Mouse (Mus musculus): ENCODE measurements at regions not wholly inside any gene's neighbourhood (a gene's known extent, or its start where the extent isn't known, plus 50 kb on each side); places are given as distances from the start of the nearest gene placed in this dataset.

GRCm38 (mm10) chr17:47277890-47278289 is 90.8 kb upstream of the Mrps10 start:
- Histone ChIP-seq H3K4me2 (replicated peaks; ENCODE audit: low read depth, low read length) (no peak overlapping the region), H3K27ac (ENCODE audit: low read depth, low read length) (no peak overlapping the region), H3K9me3 (ENCODE audit: control insufficient read depth, low read length) (peaks cover 4% of the 10 kb centered on the region; the same call in 1 of the 2 replicates), H3K4me1 (ENCODE audit: control insufficient read depth, insufficient read depth, low read length) (peaks cover 10% of the 10 kb centered on the region; the same call in 1 of the 2 replicates), H3K9ac (ENCODE audit: low read depth, low read length) (no peak overlapping the region), H3K36me3 (ENCODE audit: control insufficient read depth, insufficient read depth, low read length) (no peaks in the 10 kb centered on the region), H3K27me3 (ENCODE audit: control insufficient read depth, insufficient read depth, low read length) (no peaks in the 10 kb centered on the region), H3K4me3 (ENCODE audit: low read length) (no peak overlapping the region)
- 87% methylated on average over 5 of the region's 5 CpGs for WGBS
- no peak for ATAC-seq (ENCODE audit: low FRiP score, low TSS enrichment)

DNA sequence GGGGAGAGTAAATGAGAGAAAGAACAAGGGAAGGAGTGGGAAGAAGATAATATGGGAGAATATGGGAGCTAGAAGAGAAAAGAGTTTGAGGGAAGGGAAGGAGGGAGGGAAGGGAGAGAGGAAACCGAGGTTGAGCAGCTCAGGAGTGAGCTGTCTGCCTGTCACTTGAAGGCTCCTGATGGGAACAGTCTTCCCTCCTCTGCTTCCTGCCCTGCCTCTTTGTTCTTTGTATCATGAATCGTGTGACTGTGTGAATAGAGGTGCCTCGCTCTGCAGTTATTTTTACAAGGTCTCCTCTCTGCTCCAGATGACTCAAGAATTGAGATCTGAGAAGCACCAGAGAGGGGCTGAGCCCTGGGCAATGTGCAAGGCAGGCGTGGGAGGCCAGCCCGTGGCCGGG is 92.0 kb upstream of the Mrps10 start:
- WGBS = 39% methylated on average over 6 of the region's 6 CpGs
- Histone ChIP-seq H3K4me2 (replicated peaks; ENCODE audit: low read depth, low read length) (no peak overlapping the region), H3K9ac (ENCODE audit: low read depth, low read length) (no peak overlapping the region), H3K9me3 (ENCODE audit: control insufficient read depth, low read length) (peaks cover 4% of the 10 kb centered on the region; the same call in 1 of the 2 replicates), H3K4me3 (ENCODE audit: low read length) (no peak overlapping the region), H3K36me3 (ENCODE audit: control insufficient read depth, insufficient read depth, low read length) (no peaks in the 10 kb centered on the region), H3K27ac (ENCODE audit: low read depth, low read length) (peak overlapping the region; percentile 83; the same call in 1 of the 2 replicates), H3K27me3 (ENCODE audit: control insufficient read depth, insufficient read depth, low read length) (no peaks in the 10 kb centered on the region), H3K4me1 (ENCODE audit: control insufficient read depth, insufficient read depth, low read length) (peaks cover 7% of the 10 kb centered on the region; the same call in 1 of the 2 replicates)
- ATAC-seq (ENCODE audit: low FRiP score, low TSS enrichment) = no peak

DNA sequence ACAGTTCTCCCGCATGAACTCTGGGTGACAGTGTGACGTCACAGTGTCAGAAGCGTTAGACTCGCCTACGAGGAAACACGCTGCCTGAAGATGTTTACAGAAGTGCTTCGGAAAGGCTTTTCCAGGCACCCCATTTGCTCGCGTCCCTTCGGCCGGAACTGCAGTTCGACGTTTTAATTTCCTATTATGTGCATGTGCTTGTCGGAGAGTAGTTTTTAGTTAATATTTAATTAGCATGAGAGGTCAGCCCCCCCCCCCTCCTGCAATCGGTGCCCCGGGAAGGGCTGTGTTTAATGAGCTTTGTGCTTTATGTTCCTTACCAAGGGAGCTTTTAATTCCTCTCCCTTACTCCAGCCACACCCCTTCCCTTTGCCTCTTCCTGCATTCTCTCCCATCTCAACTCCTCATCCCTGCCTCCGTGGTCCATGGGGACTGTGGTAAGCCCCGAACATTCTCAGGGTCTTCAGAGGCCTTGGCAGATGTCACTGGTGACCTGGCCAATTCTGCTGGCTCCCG is 92.8 kb upstream of the Mrps10 start:
- no peaks in the 10 kb centered on the region for H3K27me3 ChIP-seq (ENCODE audit: control insufficient read depth, insufficient read depth, low read length)
- no peak overlapping the region for H3K9ac ChIP-seq (ENCODE audit: low read depth, low read length)
- ATAC-seq (ENCODE audit: low FRiP score, low TSS enrichment) = peak; percentile 65
- H3K9me3 ChIP-seq (ENCODE audit: control insufficient read depth, low read length) = peaks cover 4% of the 10 kb centered on the region; the same call in 1 of the 2 replicates
- H3K27ac ChIP-seq (ENCODE audit: low read depth, low read length) = peak overlapping the region; percentile 83
- no peak overlapping the region for H3K4me3 ChIP-seq (ENCODE audit: low read length)
- H3K36me3 ChIP-seq (ENCODE audit: control insufficient read depth, insufficient read depth, low read length) = no peaks in the 10 kb centered on the region
- H3K4me2 ChIP-seq (replicated peaks; ENCODE audit: low read depth, low read length) = no peak overlapping the region
- H3K4me1 ChIP-seq (ENCODE audit: control insufficient read depth, insufficient read depth, low read length) = peaks cover 7% of the 10 kb centered on the region; the same call in 1 of the 2 replicates
- 47% methylated on average over 19 of the region's 19 CpGs for WGBS

DNA sequence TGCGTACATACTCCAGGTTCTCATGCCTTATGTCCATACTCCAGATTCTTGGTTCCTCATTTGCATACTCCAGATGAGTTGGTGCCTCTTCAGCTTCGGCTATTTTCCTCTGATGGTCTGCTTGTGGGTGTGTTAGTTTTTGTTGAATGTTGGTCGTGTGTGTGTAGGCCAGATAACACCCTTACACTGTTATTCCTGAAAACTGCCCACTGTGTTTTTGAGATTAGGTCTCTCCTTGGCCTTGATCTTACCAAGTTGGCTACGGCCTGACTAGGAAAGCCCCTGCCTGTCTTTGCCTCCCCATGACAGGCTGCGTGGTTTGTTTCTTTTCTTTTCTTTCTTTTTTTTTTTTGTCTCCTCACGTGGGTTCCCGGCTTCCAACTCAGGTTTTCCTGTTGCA is 95.4 kb upstream of the Mrps10 start:
- H3K27ac ChIP-seq (ENCODE audit: low read depth, low read length) = no peak overlapping the region
- no peaks in the 10 kb centered on the region for H3K27me3 ChIP-seq (ENCODE audit: control insufficient read depth, insufficient read depth, low read length)
- 93% methylated on average over 7 of the region's 7 CpGs for WGBS
- H3K4me3 ChIP-seq (ENCODE audit: low read length) = no peak overlapping the region
- H3K9ac ChIP-seq (ENCODE audit: low read depth, low read length) = no peak overlapping the region
- H3K4me1 ChIP-seq (ENCODE audit: control insufficient read depth, insufficient read depth, low read length) = peaks cover 7% of the 10 kb centered on the region; the same call in 1 of the 2 replicates
- H3K4me2 ChIP-seq (replicated peaks; ENCODE audit: low read depth, low read length) = no peak overlapping the region
- H3K36me3 ChIP-seq (ENCODE audit: control insufficient read depth, insufficient read depth, low read length) = no peaks in the 10 kb centered on the region
- no peak for ATAC-seq (ENCODE audit: low FRiP score, low TSS enrichment)
- H3K9me3 ChIP-seq (ENCODE audit: control insufficient read depth, low read length) = peaks cover 4% of the 10 kb centered on the region; the same call in 1 of the 2 replicates

GRCm38 (mm10) chr17:47271979-47272677 is 96.6 kb upstream of the Mrps10 start:
- H3K9ac ChIP-seq (ENCODE audit: low read depth, low read length) = no peak overlapping the region
- H3K4me3 ChIP-seq (ENCODE audit: low read length) = no peak overlapping the region
- H3K4me2 ChIP-seq (replicated peaks; ENCODE audit: low read depth, low read length) = no peak overlapping the region
- H3K36me3 ChIP-seq (ENCODE audit: control insufficient read depth, insufficient read depth, low read length) = no peaks in the 10 kb centered on the region
- peaks cover 7% of the 10 kb centered on the region; the same call in 1 of the 2 replicates for H3K4me1 ChIP-seq (ENCODE audit: control insufficient read depth, insufficient read depth, low read length)
- 71% methylated on average over 7 of the region's 7 CpGs for WGBS
- ATAC-seq (ENCODE audit: low FRiP score, low TSS enrichment) = no peak
- peaks cover 6% of the 10 kb centered on the region for H3K9me3 ChIP-seq (ENCODE audit: control insufficient read depth, low read length)
- H3K27me3 ChIP-seq (ENCODE audit: control insufficient read depth, insufficient read depth, low read length) = no peaks in the 10 kb centered on the region
- no peak overlapping the region for H3K27ac ChIP-seq (ENCODE audit: low read depth, low read length)

GRCm38 (mm10) chr17:47269053-47269891 is 99.4 kb upstream of the Mrps10 start:
- H3K36me3 ChIP-seq (ENCODE audit: control insufficient read depth, insufficient read depth, low read length) = no peaks in the 10 kb centered on the region; the same call in 1 of the 2 replicates
- no peak overlapping the region for H3K4me3 ChIP-seq (ENCODE audit: low read length)
- peaks cover 5% of the 10 kb centered on the region; the same call in 1 of the 2 replicates for H3K9me3 ChIP-seq (ENCODE audit: control insufficient read depth, low read length)
- no peaks in the 10 kb centered on the region for H3K4me1 ChIP-seq (ENCODE audit: control insufficient read depth, insufficient read depth, low read length)
- ATAC-seq (ENCODE audit: low FRiP score, low TSS enrichment) = no peak
- WGBS = 91% methylated on average over 19 of the region's 19 CpGs
- H3K9ac ChIP-seq (ENCODE audit: low read depth, low read length) = no peak overlapping the region
- H3K27me3 ChIP-seq (ENCODE audit: control insufficient read depth, insufficient read depth, low read length) = no peaks in the 10 kb centered on the region
- no peak overlapping the region for H3K27ac ChIP-seq (ENCODE audit: low read depth, low read length)
- no peak overlapping the region for H3K4me2 ChIP-seq (replicated peaks; ENCODE audit: low read depth, low read length)

DNA sequence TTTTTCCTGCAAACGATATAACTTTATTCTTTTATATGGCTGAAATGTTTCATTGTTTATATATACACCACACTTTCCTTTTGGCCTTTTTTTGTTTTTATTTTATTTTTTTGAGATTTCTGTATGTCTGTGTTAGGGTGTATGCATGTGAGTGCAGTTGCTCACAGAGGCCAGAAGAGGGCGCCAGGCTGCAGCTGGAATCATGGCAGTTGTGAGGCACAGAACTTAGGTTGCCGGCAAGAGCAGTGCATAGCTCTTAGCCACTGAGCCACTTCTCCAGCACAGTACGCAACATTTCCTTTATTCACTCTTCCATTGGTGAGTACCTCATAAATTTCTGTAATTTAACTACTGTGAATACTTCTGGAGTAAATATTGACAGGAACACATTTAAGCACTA is 100.8 kb upstream of the Mrps10 start:
- 84% methylated on average over 4 of the region's 4 CpGs for WGBS
- Histone ChIP-seq H3K4me2 (replicated peaks; ENCODE audit: low read depth, low read length) (no peak overlapping the region), H3K4me1 (ENCODE audit: control insufficient read depth, insufficient read depth, low read length) (no peaks in the 10 kb centered on the region), H3K27ac (ENCODE audit: low read depth, low read length) (no peak overlapping the region), H3K36me3 (ENCODE audit: control insufficient read depth, insufficient read depth, low read length) (no peaks in the 10 kb centered on the region; the same call in 1 of the 2 replicates), H3K4me3 (ENCODE audit: low read length) (no peak overlapping the region), H3K9ac (ENCODE audit: low read depth, low read length) (no peak overlapping the region), H3K9me3 (ENCODE audit: control insufficient read depth, low read length) (peaks cover 5% of the 10 kb centered on the region; the same call in 1 of the 2 replicates), H3K27me3 (ENCODE audit: control insufficient read depth, insufficient read depth, low read length) (no peaks in the 10 kb centered on the region)
- no peak for ATAC-seq (ENCODE audit: low FRiP score, low TSS enrichment)

DNA sequence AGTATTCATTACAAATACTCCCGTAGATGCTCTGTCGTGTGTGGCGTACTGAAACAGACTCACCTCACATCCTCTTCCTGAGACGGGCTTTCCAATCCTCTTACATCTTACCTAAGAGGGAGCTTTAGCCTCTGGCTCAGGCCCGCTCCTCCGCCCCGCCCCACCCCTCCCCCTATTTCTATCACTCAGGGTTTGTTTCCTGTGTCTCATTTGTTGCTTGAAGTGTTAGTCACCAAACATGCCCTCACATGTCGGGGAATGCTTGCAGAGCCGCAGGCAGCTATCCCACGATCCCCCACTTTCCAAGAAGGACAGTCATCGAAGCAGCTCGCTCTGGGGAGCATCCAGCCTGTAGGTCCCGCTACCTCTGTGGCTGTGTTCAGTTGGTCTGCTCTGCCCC is 101.6 kb upstream of the Mrps10 start:
- Histone ChIP-seq H3K9me3 (ENCODE audit: control insufficient read depth, low read length) (peaks cover 5% of the 10 kb centered on the region; the same call in 1 of the 2 replicates), H3K9ac (ENCODE audit: low read depth, low read length) (no peak overlapping the region), H3K36me3 (ENCODE audit: control insufficient read depth, insufficient read depth, low read length) (no peaks in the 10 kb centered on the region; the same call in 1 of the 2 replicates), H3K4me3 (ENCODE audit: low read length) (no peak overlapping the region), H3K4me2 (replicated peaks; ENCODE audit: low read depth, low read length) (no peak overlapping the region), H3K4me1 (ENCODE audit: control insufficient read depth, insufficient read depth, low read length) (no peaks in the 10 kb centered on the region), H3K27ac (ENCODE audit: low read depth, low read length) (no peak overlapping the region), H3K27me3 (ENCODE audit: control insufficient read depth, insufficient read depth, low read length) (no peaks in the 10 kb centered on the region)
- ATAC-seq (ENCODE audit: low FRiP score, low TSS enrichment) = no peak
- WGBS = 90% methylated on average over 13 of the region's 13 CpGs

All from kidney, embryonic 14.5 days (tissue).